In genomic region chr17:80603806-80604205, GRCm38 (mm10) we compare ENCODE assay signal across 17 mouse cellular contexts. TPM values are rescaled to one million over a fixed set of nuclear protein-coding genes. Genes with fewer than 3 reads are reported as not detected.
DNase-seq lines count a peak whose midpoint lies in the region; ATAC-seq and TF ChIP-seq lines count a peak whose summit lies in the region.
"Had no signal": no experiment of that assay in that cellular context is flagged by ENCODE, and none has a peak within 500 bp of the region (broad histone marks: within the 10 kb centered on the region; RNA-seq: fewer than 3 reads in every experiment).

No protein-coding gene starts in this region.

- no peaks in the 10 kb centered on the region for H3K27me3 ChIP-seq in intestine, embryonic 14.5 days (replicated peaks; ENCODE audit: control insufficient read depth, insufficient read depth, low read length)
- H3K27me3 ChIP-seq in intestine, embryonic 16.5 days (replicated peaks; ENCODE audit: control insufficient read depth, insufficient read depth, low read length): no peaks in the 10 kb centered on the region
- H3K27me3 ChIP-seq: embryonic facial prominence, embryonic 12.5 days; forebrain, embryonic 13.5 days; forebrain, embryonic 15.5 days; Patski had no signal

- in situ Hi-C loops in ES-E14 (cut with MboI; ENCODE audit: low sequenced_read_pairs in 2 of 2, unreplicated experiment in 2 of 2): no loop called here

- H3K4me3 ChIP-seq in intestine, embryonic 14.5 days (ENCODE audit: low read depth, low read length): no peak overlapping the region
- no peak overlapping the region for H3K4me3 ChIP-seq in intestine, embryonic 16.5 days (ENCODE audit: low read length)
- no peak overlapping the region for H3K4me3 ChIP-seq in ES-E14 (ENCODE audit: insufficient read depth in 1 of 2, low read depth in 1 of 2, low read length in 2 of 2, poor library complexity in 1 of 2, severe bottlenecking in 1 of 2)
- H3K4me3 ChIP-seq: embryonic facial prominence, embryonic 10.5 days; embryonic facial prominence, embryonic 12.5 days; forebrain, embryonic 13.5 days; forebrain, embryonic 15.5 days had no signal

- peak; percentile 28 for DNase-seq in intestine, embryonic 14.5 days (ENCODE audit: low spot score)
- no peak for DNase-seq in ES-E14 (ENCODE audit: low read depth, low spot score)
- no peak for DNase-seq in left cerebral cortex, postnatal 14 days (ENCODE audit: low spot score in 2 of 2)
- DNase-seq: adrenal gland, adult 2 months; adrenal gland, postnatal 10 days; adrenal gland, postnatal 25 days; cerebellum, postnatal 14 days; forebrain, postnatal 0 days had no signal

- ATAC-seq in intestine, embryonic 14.5 days (replicated peaks; ENCODE audit: low FRiP score, low TSS enrichment, low read depth): no peak
- no peak for ATAC-seq in intestine, embryonic 16.5 days
- ATAC-seq in activated CD4-positive, CD25-positive, alpha-beta regulatory T cell, adult 4 months: no peak
- ATAC-seq: forebrain, embryonic 13.5 days; forebrain, postnatal 0 days; Patski had no signal

- no peaks in the 10 kb centered on the region for H3K4me1 ChIP-seq in intestine, embryonic 14.5 days (replicated peaks; ENCODE audit: control insufficient read depth, insufficient read depth, low read length)
- H3K4me1 ChIP-seq in intestine, embryonic 16.5 days (ENCODE audit: control insufficient read depth, insufficient read depth, low read length): no peaks in the 10 kb centered on the region
- H3K4me1 ChIP-seq in ES-E14 (ENCODE audit: control insufficient read depth in 2 of 2, insufficient read depth in 2 of 2, low read length in 2 of 2, poor library complexity in 1 of 2): peaks cover 0 to 2% of the 10 kb centered on the region in 2 experiments; a peak in 1 of 4 replicates
- H3K4me1 ChIP-seq: embryonic facial prominence, embryonic 10.5 days; embryonic facial prominence, embryonic 12.5 days; forebrain, embryonic 13.5 days; forebrain, embryonic 15.5 days had no signal

- no peak overlapping the region for H3K9ac ChIP-seq in intestine, embryonic 14.5 days (ENCODE audit: low read length)
- no peak overlapping the region for H3K9ac ChIP-seq in intestine, embryonic 16.5 days (ENCODE audit: low read depth, low read length)
- H3K9ac ChIP-seq in ES-E14 (ENCODE audit: insufficient read depth, low read depth, low read length, poor library complexity, severe bottlenecking): no peak overlapping the region
- H3K9ac ChIP-seq: embryonic facial prominence, embryonic 12.5 days; forebrain, embryonic 13.5 days; forebrain, embryonic 15.5 days; forebrain, postnatal 0 days had no signal

- H3K4me2 ChIP-seq in intestine, embryonic 14.5 days (ENCODE audit: low read length): no peak overlapping the region
- no peak overlapping the region for H3K4me2 ChIP-seq in intestine, embryonic 16.5 days (ENCODE audit: low read depth, low read length)
- H3K4me2 ChIP-seq: embryonic facial prominence, embryonic 12.5 days; forebrain, embryonic 13.5 days; forebrain, embryonic 15.5 days had no signal

- intact Hi-C loops in left cerebral cortex, postnatal 14 days (cut with DNase I): no loop called here

- H3K27ac ChIP-seq in intestine, embryonic 14.5 days (ENCODE audit: low read depth): no peak overlapping the region
- H3K27ac ChIP-seq in intestine, embryonic 16.5 days (ENCODE audit: low read length): no peak overlapping the region
- no peak overlapping the region for H3K27ac ChIP-seq in ES-E14 (ENCODE audit: insufficient read depth, low read depth, low read length, poor library complexity, severe bottlenecking)
- H3K27ac ChIP-seq: embryonic facial prominence, embryonic 10.5 days; embryonic facial prominence, embryonic 12.5 days; forebrain, embryonic 13.5 days; forebrain, embryonic 15.5 days had no signal

- 91% methylated on average over 6 of the region's 6 CpGs for WGBS in intestine, embryonic 14.5 days
- whole genome bisulfite sequencing in intestine, embryonic 16.5 days: 90% methylated on average over 6 of the region's 6 CpGs

- 0 out of 2 replicates have a peak, but pooled peaks cover 4% of the 10 kb centered on the region for H3K9me3 ChIP-seq in intestine, embryonic 14.5 days (ENCODE audit: control insufficient read depth, low read length)
- no peaks in the 10 kb centered on the region for H3K9me3 ChIP-seq in intestine, embryonic 16.5 days (ENCODE audit: control insufficient read depth, low read length)
- no peaks in the 10 kb centered on the region for H3K9me3 ChIP-seq in ES-E14 (ENCODE audit: control insufficient read depth, insufficient read depth, low read depth, low read length)
- H3K9me3 ChIP-seq: embryonic facial prominence, embryonic 12.5 days; forebrain, embryonic 13.5 days; forebrain, embryonic 15.5 days had no signal

- H3K36me3 ChIP-seq in intestine, embryonic 14.5 days (ENCODE audit: control insufficient read depth, insufficient read depth, low read length): peaks cover 90% of the 10 kb centered on the region
- H3K36me3 ChIP-seq in intestine, embryonic 16.5 days (ENCODE audit: control insufficient read depth, insufficient read depth, low read length): peaks cover 35% of the 10 kb centered on the region
- peaks cover 26% of the 10 kb centered on the region for H3K36me3 ChIP-seq in ES-E14 (ENCODE audit: control insufficient read depth, insufficient read depth, low read length, poor library complexity, severe bottlenecking)

TF ChIP-seq in ES-E14, 5 proteins besides CTCF, POLR2A, EP300 and RAD21:
- TF ChIP-seq HCFC1 (IDR thresholded peaks at IDR 0.05; ENCODE audit: borderline replicate concordance, insufficient read depth, low read length) (no peak), MAFK (IDR thresholded peaks at IDR 0.05; ENCODE audit: insufficient read depth, low read depth, low read length) (peak; percentile 78)
TF ChIP-seq in ES-E14: peak in this region for 1.

RNA-seq across cellular contexts. Expression of gene Cdkl4, which starts 26.2 kb away (rescaled TPM):
- 0.51 and 0.62 TPM in 2 replicates for polyA plus RNA-seq in intestine, embryonic 14.5 days (2014; fragmentation: Nextera tagmentation; extraction: Ambion mirVana)
- polyA plus RNA-seq in intestine, embryonic 16.5 days (2015; fragmentation: Nextera tagmentation; extraction: Ambion mirVana): 0.38 and 0.46 TPM in 2 replicates
- 0.49 and 0.85 TPM in 2 replicates for total RNA-seq in ES-E14 (2012; rRNA removed)
- 1 to 10 TPM in 1 of 2 experiments, under 1 TPM in 1; 0.57 to 1.1 TPM for polyA plus RNA-seq in activated CD4-positive, CD25-positive, alpha-beta regulatory T cell, adult 4 months (2017; shearing (Covaris generic))
- total RNA-seq in left cerebral cortex, postnatal 14 days (2021): 10 to 100 TPM; 16.4 to 20.4 TPM
- total RNA-seq: adrenal gland, postnatal 25 days; common myeloid progenitor, adult 5-6 weeks had no signal
- polyA plus RNA-seq: C2C12 had no signal
